Mouse (Mus musculus): ENCODE data around the gene Sdhaf1. TPM values are rescaled to one million over a fixed set of nuclear protein-coding genes. Genes with fewer than 3 reads are reported as not detected.

The Sdhaf1 gene
- polyA plus RNA-seq, 1 experiment from 2014 or later: 12.0 TPM

GRCm38 (mm10) chr7:30279951-30280669 lies 43.6 kb downstream of the Sdhaf1 start, which contains the start of the genes Thap8 and Wdr62:
TSS of gene Thap8 (plus strand) at chr7:30280094.
TSS of gene Wdr62 (minus strand) at chr7:30280419.
- ATAC-seq (replicated peaks; ENCODE audit: extremely low read depth, insufficient read depth, low FRiP score): peak; percentile 96
- H3K4me1 ChIP-seq (ENCODE audit: control insufficient read depth, insufficient read depth, low read length): peaks cover 13% of the 10 kb centered on the region
- H3K36me3 ChIP-seq (ENCODE audit: control insufficient read depth, insufficient read depth): no peaks in the 10 kb centered on the region
- peak within 1 kb of the TSS; percentile 85 for H3K4me2 ChIP-seq (ENCODE audit: low read depth, low read length)
- WGBS: under 1% methylated on average over 48 of the region's 49 CpGs
- H3K27ac ChIP-seq (ENCODE audit: low read length): peak within 1 kb of the TSS; percentile 96
- H3K9me3 ChIP-seq (replicated peaks; ENCODE audit: control insufficient read depth, low read length): no peaks in the 10 kb centered on the region
- peak within 1 kb of the TSS; percentile 77 for H3K9ac ChIP-seq (ENCODE audit: low read length)
- H3K4me3 ChIP-seq (ENCODE audit: low read length): peak within 1 kb of the TSS; percentile 93
- no peaks in the 10 kb centered on the region for H3K27me3 ChIP-seq (ENCODE audit: control insufficient read depth, insufficient read depth, low read length)

GRCm38 (mm10) chr7:30279536-30279935 lies 44.2 kb downstream of the Sdhaf1 start:
- ATAC-seq (replicated peaks; ENCODE audit: extremely low read depth, insufficient read depth, low FRiP score): no peak
- WGBS: 0% methylated on average over 6 of the region's 6 CpGs
- H3K4me2 ChIP-seq (ENCODE audit: low read depth, low read length): peak overlapping the region; percentile 85
- no peaks in the 10 kb centered on the region for H3K36me3 ChIP-seq (ENCODE audit: control insufficient read depth, insufficient read depth)
- H3K9me3 ChIP-seq (replicated peaks; ENCODE audit: control insufficient read depth, low read length): no peaks in the 10 kb centered on the region
- peak overlapping the region; percentile 96; the same call in 1 of the 2 replicates for H3K27ac ChIP-seq (ENCODE audit: low read length)
- peak overlapping the region; percentile 93 for H3K4me3 ChIP-seq (ENCODE audit: low read length)
- peak overlapping the region; percentile 77 for H3K9ac ChIP-seq (ENCODE audit: low read length)
- H3K4me1 ChIP-seq (ENCODE audit: control insufficient read depth, insufficient read depth, low read length): peaks cover 14% of the 10 kb centered on the region
- no peaks in the 10 kb centered on the region for H3K27me3 ChIP-seq (ENCODE audit: control insufficient read depth, insufficient read depth, low read length)

GRCm38 (mm10) chr7:30278911-30279310 lies 44.8 kb downstream of the Sdhaf1 start:
- ATAC-seq (replicated peaks; ENCODE audit: extremely low read depth, insufficient read depth, low FRiP score): no peak
- no peak overlapping the region for H3K9ac ChIP-seq (ENCODE audit: low read length)
- no peak overlapping the region for H3K27ac ChIP-seq (ENCODE audit: low read length)
- H3K4me3 ChIP-seq (ENCODE audit: low read length): no peak overlapping the region
- 49% methylated on average over 2 of the region's 2 CpGs for WGBS
- H3K9me3 ChIP-seq (replicated peaks; ENCODE audit: control insufficient read depth, low read length): no peaks in the 10 kb centered on the region
- H3K4me1 ChIP-seq (ENCODE audit: control insufficient read depth, insufficient read depth, low read length): peaks cover 14% of the 10 kb centered on the region
- H3K36me3 ChIP-seq (ENCODE audit: control insufficient read depth, insufficient read depth): no peaks in the 10 kb centered on the region
- no peaks in the 10 kb centered on the region for H3K27me3 ChIP-seq (ENCODE audit: control insufficient read depth, insufficient read depth, low read length)
- H3K4me2 ChIP-seq (ENCODE audit: low read depth, low read length): peak overlapping the region; percentile 85; the same call in 1 of the 2 replicates

- H3K9ac ChIP-seq (ENCODE audit: low read length): no peak overlapping the region
- no peaks in the 10 kb centered on the region for H3K9me3 ChIP-seq (replicated peaks; ENCODE audit: control insufficient read depth, low read length)
- H3K27ac ChIP-seq (ENCODE audit: low read length): no peak overlapping the region
- 75% methylated on average over 6 of the region's 6 CpGs for WGBS
- no peak for ATAC-seq (replicated peaks; ENCODE audit: extremely low read depth, insufficient read depth, low FRiP score)
- H3K4me1 ChIP-seq (ENCODE audit: control insufficient read depth, insufficient read depth, low read length): peaks cover 6% of the 10 kb centered on the region
- H3K36me3 ChIP-seq (ENCODE audit: control insufficient read depth, insufficient read depth): peaks cover 3% of the 10 kb centered on the region
- no peak overlapping the region for H3K4me3 ChIP-seq (ENCODE audit: low read length)
- H3K27me3 ChIP-seq (ENCODE audit: control insufficient read depth, insufficient read depth, low read length): no peaks in the 10 kb centered on the region
- H3K4me2 ChIP-seq (ENCODE audit: low read depth, low read length): no peak overlapping the region
Observed at GRCm38 (mm10) chr7:30274383-30274782, 49.3 kb downstream of the Sdhaf1 start.

Other genes with a start within 250 kb of the Sdhaf1 start
- gene Gm26920, start 233.5 kb downstream of the Sdhaf1 start, polyA plus RNA-seq (2015; fragmentation: Nextera tagmentation; extraction: Ambion mirVana): not detected in 2 replicates
- 6.2 and 7.1 TPM in 2 replicates for gene Zfp566, start 233.4 kb downstream of the Sdhaf1 start, polyA plus RNA-seq (2015; fragmentation: Nextera tagmentation; extraction: Ambion mirVana)
- 75.3 and 76.0 TPM in 2 replicates for gene Zfp260, start 229.1 kb downstream of the Sdhaf1 start, polyA plus RNA-seq (2015; fragmentation: Nextera tagmentation; extraction: Ambion mirVana)
- 11.2 and 13.3 TPM in 2 replicates for gene Zfp382, start 202.0 kb downstream of the Sdhaf1 start, polyA plus RNA-seq (2015; fragmentation: Nextera tagmentation; extraction: Ambion mirVana)
- 7.2 and 7.3 TPM in 2 replicates for gene Zfp146, start 154.1 kb downstream of the Sdhaf1 start, polyA plus RNA-seq (2015; fragmentation: Nextera tagmentation; extraction: Ambion mirVana)
- 506 and 580 TPM in 2 replicates for gene Cox7a1, start 139.8 kb downstream of the Sdhaf1 start, polyA plus RNA-seq (2015; fragmentation: Nextera tagmentation; extraction: Ambion mirVana)
- 85.4 and 87.7 TPM in 2 replicates for gene Capns1, start 125.1 kb downstream of the Sdhaf1 start, polyA plus RNA-seq (2015; fragmentation: Nextera tagmentation; extraction: Ambion mirVana)
- 112 TPM in 2 replicates for gene Polr2i, start 91.9 kb downstream of the Sdhaf1 start, polyA plus RNA-seq (2015; fragmentation: Nextera tagmentation; extraction: Ambion mirVana)
- 134 and 154 TPM in 2 replicates for gene Tbcb, start 91.6 kb downstream of the Sdhaf1 start, polyA plus RNA-seq (2015; fragmentation: Nextera tagmentation; extraction: Ambion mirVana)
- 0.20 TPM in 1 of 2 replicates, not detected in the other for gene Ovol3, start 88.2 kb downstream of the Sdhaf1 start, polyA plus RNA-seq (2015; fragmentation: Nextera tagmentation; extraction: Ambion mirVana)
- 0.29 and 0.47 TPM in 2 replicates for gene Thap8, start 43.8 kb downstream of the Sdhaf1 start, polyA plus RNA-seq (2015; fragmentation: Nextera tagmentation; extraction: Ambion mirVana)
- 6.9 and 8.1 TPM in 2 replicates for gene Wdr62, start 43.5 kb downstream of the Sdhaf1 start, polyA plus RNA-seq (2015; fragmentation: Nextera tagmentation; extraction: Ambion mirVana)
- gene Clip3, start 32.2 kb downstream of the Sdhaf1 start, polyA plus RNA-seq (2015; fragmentation: Nextera tagmentation; extraction: Ambion mirVana): 7.0 and 8.0 TPM in 2 replicates
- 62.0 and 67.1 TPM in 2 replicates for gene Alkbh6, start 15.2 kb downstream of the Sdhaf1 start, polyA plus RNA-seq (2015; fragmentation: Nextera tagmentation; extraction: Ambion mirVana)
- 9.2 and 10.0 TPM in 2 replicates for gene Syne4, start 9.1 kb downstream of the Sdhaf1 start, polyA plus RNA-seq (2015; fragmentation: Nextera tagmentation; extraction: Ambion mirVana)
- 3.6 and 7.3 TPM in 2 replicates for gene E130208F15Rik, start 2.2 kb downstream of the Sdhaf1 start, polyA plus RNA-seq (2015; fragmentation: Nextera tagmentation; extraction: Ambion mirVana)
- 1.2 and 1.4 TPM in 2 replicates for gene Lrfn3, start 38.9 kb upstream of the Sdhaf1 start, polyA plus RNA-seq (2015; fragmentation: Nextera tagmentation; extraction: Ambion mirVana)
- 32.2 and 34.7 TPM in 2 replicates for gene Tyrobp, start 89.9 kb upstream of the Sdhaf1 start, polyA plus RNA-seq (2015; fragmentation: Nextera tagmentation; extraction: Ambion mirVana)
- gene Hcst, start 96.0 kb upstream of the Sdhaf1 start, polyA plus RNA-seq (2015; fragmentation: Nextera tagmentation; extraction: Ambion mirVana): 2.2 and 4.6 TPM in 2 replicates
- gene Nfkbid, start 97.8 kb upstream of the Sdhaf1 start, polyA plus RNA-seq (2015; fragmentation: Nextera tagmentation; extraction: Ambion mirVana): 1.7 and 1.8 TPM in 2 replicates
- gene Aplp1, start 121.6 kb upstream of the Sdhaf1 start, polyA plus RNA-seq (2015; fragmentation: Nextera tagmentation; extraction: Ambion mirVana): 11.1 and 13.5 TPM in 2 replicates
- gene Kirrel2, start 133.8 kb upstream of the Sdhaf1 start, polyA plus RNA-seq (2015; fragmentation: Nextera tagmentation; extraction: Ambion mirVana): 0.15 and 0.20 TPM in 2 replicates
- gene Nphs1, start 134.4 kb upstream of the Sdhaf1 start, polyA plus RNA-seq (2015; fragmentation: Nextera tagmentation; extraction: Ambion mirVana): 0.19 TPM in 1 of 2 replicates, not detected in the other
- gene Prodh2, start 169.7 kb upstream of the Sdhaf1 start, polyA plus RNA-seq (2015; fragmentation: Nextera tagmentation; extraction: Ambion mirVana): 0.09 TPM in 1 of 2 replicates, not detected in the other
- gene Arhgap33, start 211.2 kb upstream of the Sdhaf1 start, polyA plus RNA-seq (2015; fragmentation: Nextera tagmentation; extraction: Ambion mirVana): 7.3 and 8.2 TPM in 2 replicates
- 204 and 205 TPM in 2 replicates for gene Hspb6, start 228.3 kb upstream of the Sdhaf1 start, polyA plus RNA-seq (2015; fragmentation: Nextera tagmentation; extraction: Ambion mirVana)
- 6.6 and 8.4 TPM in 2 replicates for gene Proser3, start 228.4 kb upstream of the Sdhaf1 start, polyA plus RNA-seq (2015; fragmentation: Nextera tagmentation; extraction: Ambion mirVana)
- 33.6 and 40.1 TPM in 2 replicates for gene Lin37, start 235.9 kb upstream of the Sdhaf1 start, polyA plus RNA-seq (2015; fragmentation: Nextera tagmentation; extraction: Ambion mirVana)
- gene U2af1l4, start 239.4 kb upstream of the Sdhaf1 start, polyA plus RNA-seq (2015; fragmentation: Nextera tagmentation; extraction: Ambion mirVana): 102 and 104 TPM in 2 replicates
- gene Gm49396, start 239.4 kb upstream of the Sdhaf1 start, polyA plus RNA-seq (2015; fragmentation: Nextera tagmentation; extraction: Ambion mirVana): 11.4 and 12.0 TPM in 2 replicates
- 111 and 123 TPM in 2 replicates for gene Psenen, start 239.7 kb upstream of the Sdhaf1 start, polyA plus RNA-seq (2015; fragmentation: Nextera tagmentation; extraction: Ambion mirVana)
- gene Igflr1, start 241.5 kb upstream of the Sdhaf1 start, polyA plus RNA-seq (2015; fragmentation: Nextera tagmentation; extraction: Ambion mirVana): 3.9 and 5.3 TPM in 2 replicates

Data from heart, embryonic 16.5 days (tissue).